Mouse (Mus musculus) kidney, postnatal 0 days (tissue): ENCODE measurements around the gene Spag7. TPM values are rescaled to one million over a fixed set of nuclear protein-coding genes. Genes with fewer than 3 reads are reported as not detected.

Experiments
- ATAC-seq: fragments of 200-750 bp; cut with Nextera tagmentation; replicated peaks from 2 replicates; pipeline ENCODE4 v1.8.0; 2017; ENCODE audit warnings: low read depth, moderate number of reproducible peaks, moderate TSS enrichment, moderate library complexity; ENCODE audit not compliant: low FRiP score
- DNase-seq: peaks from one replicate; pipeline ENCODE4 v3.0.0-alpha.2; 2016; ENCODE audit warnings: low spot score
- H3K27ac ChIP-seq: fragments of 300-500 bp; sonication (generic); 2 replicates; pipeline ENCODE4 v1.5.1; 2014; ENCODE audit warnings: mild to moderate bottlenecking
- H3K27me3 ChIP-seq: fragments of 300-500 bp; sonication (generic); 2 replicates; pipeline ENCODE4 v1.6.1; 2014; ENCODE audit warnings: low read length, mixed read lengths; ENCODE audit not compliant: insufficient read depth
- H3K36me3 ChIP-seq: fragments of 300-500 bp; sonication (generic); 2 replicates; pipeline ENCODE4 v1.6.1; 2014; ENCODE audit warnings: low read length, mixed read lengths; ENCODE audit not compliant: insufficient read depth
- H3K4me1 ChIP-seq: fragments of 300-500 bp; sonication (generic); replicated peaks from 2 replicates; pipeline ENCODE4 v1.6.1; 2014; ENCODE audit warnings: antibody characterized with exemption, low read length, mixed read lengths; ENCODE audit not compliant: insufficient read depth
- H3K4me2 ChIP-seq: fragments of 300-500 bp; sonication (generic); 2 replicates; pipeline ENCODE4 v1.6.1; 2014; ENCODE audit warnings: mild to moderate bottlenecking, low read length, moderate library complexity, mixed read lengths
- H3K4me3 ChIP-seq: fragments of 300-500 bp; sonication (generic); replicated peaks from 2 replicates; pipeline ENCODE4 v1.5.1; 2014; ENCODE audit warnings: low read depth, low read length
- H3K9ac ChIP-seq: fragments of 300-500 bp; sonication (generic); 2 replicates; pipeline ENCODE4 v1.6.1; 2014; ENCODE audit warnings: low read depth, low read length
- H3K9me3 ChIP-seq: fragments of 300-500 bp; sonication (generic); replicated peaks from 2 replicates; pipeline ENCODE4 v1.6.1; 2016; ENCODE audit warnings: low read length, inconsistent platforms, mixed read lengths
- CTCF ChIP-seq: IDR thresholded peaks from 2 replicates; pipeline ENCODE4 v1.5.1; 2016; ENCODE audit warnings: antibody characterized with exemption, low read depth, mild to moderate bottlenecking, moderate library complexity
- WGBS: fragments of 180-500 bp; shearing (Covaris S2); extraction: QIAGEN DNeasy Blood & Tissue Kit; methylation state at CpG from one replicate; pipeline ENCODE4 v1.1.7; 2014; 5-methylcytosine and 5-hydroxymethylcytosine counted together
- polyA plus RNA-seq: library from polyadenylated mRNA; unstranded; fragments of >200 nt; fragmentation: Nextera tagmentation; extraction: Ambion mirVana; gene quantifications from 2 replicates; pipeline ENCODE4 v1.2.1, GENCODE M21; 2015

Gene Spag7
- polyA plus RNA-seq, 1 experiment from 2014 or later: 91.5 TPM

DNA sequence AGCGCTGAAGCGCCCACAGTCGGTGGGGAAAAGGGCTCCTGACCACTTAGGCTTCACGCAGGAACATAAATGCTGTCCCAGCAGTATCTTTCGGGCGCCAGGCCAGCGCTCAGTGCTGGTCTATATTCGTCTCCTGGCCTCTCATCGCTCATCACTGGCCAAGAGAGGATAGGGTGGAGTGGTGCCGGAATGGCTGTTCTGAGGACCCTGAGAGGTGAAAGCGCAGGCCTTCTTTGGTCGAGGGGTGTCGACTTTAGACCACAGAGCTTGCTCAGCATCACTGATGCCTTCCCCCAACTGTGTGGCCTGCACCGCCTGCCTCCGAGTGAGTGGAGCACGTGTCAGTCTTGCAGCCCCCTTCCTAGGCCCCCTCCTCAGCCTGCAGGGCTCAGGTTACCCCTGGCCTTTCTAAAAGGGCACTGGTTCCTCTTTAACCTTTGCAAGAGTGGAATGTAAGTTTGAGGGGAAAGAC lies 12.7 kb downstream of the Spag7 start:
- TF ChIP-seq CTCF: no peak
- peak overlapping the region; percentile 98; the same call in 1 of the 2 replicates for H3K9ac ChIP-seq
- H3K27ac ChIP-seq: peak overlapping the region; percentile 99; the same call in 1 of the 2 replicates
- H3K4me2 ChIP-seq: peak overlapping the region; percentile 90
- H3K4me3 ChIP-seq: peak overlapping the region; percentile 91
- H3K9me3 ChIP-seq: no peaks in the 10 kb centered on the region
- peaks cover 9% of the 10 kb centered on the region; the same call in 1 of the 2 replicates for H3K36me3 ChIP-seq
- H3K27me3 ChIP-seq: no peaks in the 10 kb centered on the region
- WGBS: 15% methylated on average over 16 of the region's 16 CpGs
- peaks cover 29% of the 10 kb centered on the region for H3K4me1 ChIP-seq
- ATAC-seq (no peak), DNase-seq (no peak)

DNA sequence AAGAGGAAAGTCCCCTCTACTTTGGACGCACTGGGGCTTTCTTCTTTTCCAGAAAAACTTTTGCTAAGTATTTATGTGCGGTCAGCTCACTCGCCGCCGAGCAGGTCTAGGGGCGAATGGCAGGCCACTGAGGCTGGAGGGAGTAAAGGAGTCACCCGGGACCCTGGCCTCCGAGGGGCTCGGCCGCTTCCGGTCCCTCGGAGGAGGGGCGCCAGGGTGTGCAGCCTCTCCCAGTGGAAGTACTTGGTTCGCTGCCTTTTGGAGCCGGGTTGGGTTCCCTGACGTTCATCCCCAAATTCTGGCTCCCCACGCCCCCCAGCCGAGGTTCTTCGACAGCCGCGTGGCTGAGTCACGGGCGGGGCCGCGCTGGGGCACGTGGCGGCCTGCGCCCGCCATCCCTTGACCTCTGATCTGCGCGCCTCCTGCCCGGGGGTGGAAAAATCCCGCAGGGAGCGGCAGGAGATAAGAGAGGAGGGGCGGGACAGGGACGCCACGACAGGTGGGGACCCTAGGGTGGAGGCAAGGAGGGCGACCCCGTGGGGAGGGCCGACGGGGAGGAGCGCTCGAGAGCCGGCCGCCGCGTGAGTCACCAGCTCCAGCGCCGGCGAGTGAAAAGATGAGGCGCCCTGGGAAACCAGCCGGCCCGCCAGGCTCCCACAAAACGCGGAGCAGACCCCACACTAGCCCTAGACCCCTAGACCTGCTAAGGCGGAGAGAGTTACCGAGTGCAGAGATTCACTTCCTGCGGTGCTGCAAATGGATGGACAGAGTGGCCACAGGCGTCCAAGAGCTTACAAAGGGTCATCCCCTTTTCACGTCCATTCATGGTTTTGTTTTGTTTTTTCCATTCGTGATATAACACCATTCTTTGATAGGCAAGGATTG lies 13.4 kb downstream of the Spag7 start:
- peak overlapping the region; percentile 98 for H3K9ac ChIP-seq
- H3K4me3 ChIP-seq: peak overlapping the region; percentile 91
- DNase-seq (peak; percentile 72), ATAC-seq (0 out of 2 replicates have a peak, but pooled peaks have one; percentile 16)
- under 1% methylated on average over 58 of the region's 61 CpGs for WGBS
- TF ChIP-seq CTCF: no peak
- peak overlapping the region; percentile 90 for H3K4me2 ChIP-seq
- peak overlapping the region; percentile 99 for H3K27ac ChIP-seq
- H3K36me3 ChIP-seq: peaks cover 14% of the 10 kb centered on the region; the same call in 1 of the 2 replicates
- no peaks in the 10 kb centered on the region for H3K9me3 ChIP-seq
- H3K4me1 ChIP-seq: peaks cover 29% of the 10 kb centered on the region
- no peaks in the 10 kb centered on the region for H3K27me3 ChIP-seq

- H3K27ac ChIP-seq: peak overlapping the region; percentile 99
- peak overlapping the region; percentile 98 for H3K9ac ChIP-seq
- no peak for TF ChIP-seq CTCF
- H3K27me3 ChIP-seq: no peaks in the 10 kb centered on the region
- H3K4me1 ChIP-seq: peaks cover 29% of the 10 kb centered on the region
- peak overlapping the region; percentile 90 for H3K4me2 ChIP-seq
- no peaks in the 10 kb centered on the region for H3K9me3 ChIP-seq
- under 1% methylated on average over 48 of the region's 48 CpGs for WGBS
- H3K4me3 ChIP-seq: peak overlapping the region; percentile 91
- ATAC-seq (peak; percentile 49), DNase-seq (peak; percentile 87)
- H3K36me3 ChIP-seq: peaks cover 22% of the 10 kb centered on the region
Observed at GRCm38 (mm10) chr11:70654923-70655570, 14.2 kb downstream of the Spag7 start.

GRCm38 (mm10) chr11:70654198-70654922 lies 14.9 kb downstream of the Spag7 start, which contains the start of gene Pfn1:
Gene Pfn1, minus strand, starts transcription at chr11:70654644.
- Histone ChIP-seq H3K9me3 (no peaks in the 10 kb centered on the region), H3K4me2 (peak within 1 kb of the TSS; percentile 90), H3K27me3 (no peaks in the 10 kb centered on the region), H3K9ac (peak within 1 kb of the TSS; percentile 98), H3K27ac (peak within 1 kb of the TSS; percentile 99), H3K4me3 (peak within 1 kb of the TSS; percentile 91), H3K4me1 (peaks cover 29% of the 10 kb centered on the region), H3K36me3 (peaks cover 29% of the 10 kb centered on the region)
- peak; percentile 33 for ATAC-seq
- no peak for TF ChIP-seq CTCF
- WGBS: under 1% methylated on average over 44 of the region's 61 CpGs
- peak; percentile 91 for DNase-seq

- H3K27ac ChIP-seq: peak overlapping the region; percentile 99
- under 1% methylated on average over 60 of the region's 63 CpGs for WGBS
- H3K4me3 ChIP-seq: peak overlapping the region; percentile 91
- peak; percentile 85 for DNase-seq
- no peak for TF ChIP-seq CTCF
- ATAC-seq: peak; percentile 37
- H3K4me1 ChIP-seq: peaks cover 29% of the 10 kb centered on the region
- peak overlapping the region; percentile 98 for H3K9ac ChIP-seq
- no peaks in the 10 kb centered on the region for H3K27me3 ChIP-seq
- H3K4me2 ChIP-seq: peak overlapping the region; percentile 90
- H3K9me3 ChIP-seq: no peaks in the 10 kb centered on the region
- peaks cover 37% of the 10 kb centered on the region for H3K36me3 ChIP-seq
Observed at GRCm38 (mm10) chr11:70653345-70654197, 15.6 kb downstream of the Spag7 start.
